Mouse (Mus musculus): Measurements from ENCODE around the gene Xrcc1. TPM values are rescaled to one million over a fixed set of nuclear protein-coding genes. Genes with fewer than 3 reads are reported as not detected.
A peak's percentile ranks its signal among the peaks of the same experiment; 100 is the strongest.

Xrcc1 gene
- polyA plus RNA-seq, 1 experiment from 2014 or later, result 112 TPM

DNA sequence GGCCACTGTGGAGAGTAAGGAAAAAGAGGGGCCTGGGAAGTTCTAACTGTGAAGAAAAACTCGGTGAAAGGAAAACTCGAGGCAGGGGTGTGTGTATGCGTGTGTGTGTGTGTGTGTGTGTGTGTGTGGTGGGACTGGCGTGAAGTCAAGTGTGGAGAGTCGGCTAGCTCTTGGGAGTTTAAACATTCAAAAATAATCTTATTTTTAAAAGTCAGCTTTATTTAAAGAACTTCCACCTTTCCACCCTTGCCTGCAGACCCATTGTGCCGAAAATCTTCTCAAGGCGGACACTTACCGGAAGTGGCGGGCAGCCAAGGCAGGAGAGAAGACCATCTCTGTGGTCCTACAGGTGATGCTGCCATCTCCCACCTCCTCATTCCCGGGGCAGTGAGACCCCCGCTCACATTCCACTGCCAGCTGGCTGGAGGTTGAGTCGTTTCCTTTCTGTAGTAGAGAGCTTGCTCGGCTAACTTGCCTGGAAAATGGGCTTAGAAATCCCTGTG, 1.5 kb downstream of the Xrcc1 start:
- peak overlapping the region; percentile 74 for H3K4me2 ChIP-seq (ENCODE audit: low read depth, low read length)
- H3K9me3 ChIP-seq (ENCODE audit: control insufficient read depth, low read length), result no peaks in the 10 kb centered on the region
- peak overlapping the region; percentile 84 for H3K4me3 ChIP-seq (ENCODE audit: low read length)
- peaks cover 7% of the 10 kb centered on the region for H3K4me1 ChIP-seq (replicated peaks; ENCODE audit: control insufficient read depth, insufficient read depth, low read length)
- ATAC-seq (ENCODE audit: low read depth), result no peak
- H3K27me3 ChIP-seq (ENCODE audit: control insufficient read depth, insufficient read depth, low read depth, low read length), result no peaks in the 10 kb centered on the region
- H3K9ac ChIP-seq (ENCODE audit: low read length), result peak overlapping the region; percentile 87
- H3K27ac ChIP-seq (ENCODE audit: low read length), result no peak overlapping the region
- H3K36me3 ChIP-seq (ENCODE audit: control insufficient read depth, insufficient read depth, low read length), result peaks cover 12% of the 10 kb centered on the region
- WGBS, result 12% methylated on average over 13 of the region's 13 CpGs

DNA sequence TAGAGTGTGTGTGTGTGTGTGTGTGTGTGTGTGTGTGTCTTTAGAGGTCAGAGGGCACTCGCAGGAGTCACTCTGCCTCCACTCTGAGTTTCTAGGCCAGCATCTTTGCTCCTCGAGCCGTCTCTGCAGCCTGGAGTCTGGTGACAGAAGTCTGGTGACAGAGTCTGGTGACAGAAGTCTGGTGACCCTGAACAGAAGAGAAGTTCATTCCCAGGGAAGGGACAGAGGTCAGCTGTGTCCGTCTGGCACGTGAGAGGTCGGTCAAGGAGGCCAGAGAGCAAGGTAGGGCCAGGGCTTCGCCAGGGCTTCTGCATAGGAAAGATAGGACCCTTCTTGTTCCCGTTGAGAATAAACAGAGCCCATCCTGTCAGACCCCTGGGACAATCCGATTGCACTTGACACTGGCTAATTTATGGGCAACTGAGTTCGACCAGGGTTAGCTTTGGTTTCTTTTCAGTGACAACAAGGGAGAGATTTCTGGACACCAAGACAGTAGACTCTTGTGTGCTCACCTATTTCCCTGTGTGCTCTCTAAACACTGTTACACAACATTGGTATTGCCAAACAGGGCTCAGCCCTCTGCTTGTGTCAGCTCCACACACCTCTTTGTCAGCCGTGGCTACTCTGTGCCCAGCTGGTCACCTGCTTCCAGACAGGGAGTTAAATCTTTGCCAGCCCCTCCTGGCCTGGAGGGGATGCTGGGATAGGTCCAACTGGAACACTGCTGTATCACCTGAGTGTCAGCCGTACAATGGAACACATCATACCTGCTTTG, 6.1 kb downstream of the Xrcc1 start:
- no peak overlapping the region for H3K27ac ChIP-seq (ENCODE audit: low read length)
- H3K36me3 ChIP-seq (ENCODE audit: control insufficient read depth, insufficient read depth, low read length), result peaks cover 20% of the 10 kb centered on the region
- no peak overlapping the region for H3K4me2 ChIP-seq (ENCODE audit: low read depth, low read length)
- ATAC-seq (ENCODE audit: low read depth), result no peak
- H3K9ac ChIP-seq (ENCODE audit: low read length), result no peak overlapping the region
- no peaks in the 10 kb centered on the region for H3K27me3 ChIP-seq (ENCODE audit: control insufficient read depth, insufficient read depth, low read depth, low read length)
- no peaks in the 10 kb centered on the region for H3K9me3 ChIP-seq (ENCODE audit: control insufficient read depth, low read length)
- peaks cover 7% of the 10 kb centered on the region for H3K4me1 ChIP-seq (replicated peaks; ENCODE audit: control insufficient read depth, insufficient read depth, low read length)
- WGBS, result 84% methylated on average over 12 of the region's 12 CpGs
- H3K4me3 ChIP-seq (ENCODE audit: low read length), result no peak overlapping the region

DNA sequence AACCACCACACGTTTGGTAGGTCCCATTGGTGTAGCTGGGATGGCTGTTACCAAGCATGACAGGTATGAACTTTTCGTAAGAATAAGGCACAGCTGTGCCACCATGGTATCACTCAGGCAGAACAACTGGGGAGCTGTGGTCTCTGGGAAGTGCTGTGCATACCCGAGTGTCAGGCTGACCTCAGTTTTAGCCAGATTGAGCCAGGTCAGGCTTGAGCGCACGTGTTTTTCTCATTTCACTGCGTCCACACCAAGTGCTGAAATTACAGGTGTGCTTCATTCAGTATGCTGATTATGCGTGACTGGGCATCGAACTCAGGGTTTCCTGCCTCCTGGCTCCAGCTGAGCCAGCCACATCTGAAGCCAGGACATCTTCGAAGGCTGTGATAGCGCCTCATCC, 9.7 kb downstream of the Xrcc1 start:
- Histone ChIP-seq H3K9me3 (ENCODE audit: control insufficient read depth, low read length) (no peaks in the 10 kb centered on the region), H3K4me3 (ENCODE audit: low read length) (no peak overlapping the region), H3K4me2 (ENCODE audit: low read depth, low read length) (no peak overlapping the region), H3K9ac (ENCODE audit: low read length) (no peak overlapping the region), H3K4me1 (replicated peaks; ENCODE audit: control insufficient read depth, insufficient read depth, low read length) (no peaks in the 10 kb centered on the region), H3K27ac (ENCODE audit: low read length) (no peak overlapping the region), H3K27me3 (ENCODE audit: control insufficient read depth, insufficient read depth, low read depth, low read length) (no peaks in the 10 kb centered on the region), H3K36me3 (ENCODE audit: control insufficient read depth, insufficient read depth, low read length) (peaks cover 21% of the 10 kb centered on the region)
- WGBS, result 93% methylated on average over 10 of the region's 10 CpGs
- no peak for ATAC-seq (ENCODE audit: low read depth)

DNA sequence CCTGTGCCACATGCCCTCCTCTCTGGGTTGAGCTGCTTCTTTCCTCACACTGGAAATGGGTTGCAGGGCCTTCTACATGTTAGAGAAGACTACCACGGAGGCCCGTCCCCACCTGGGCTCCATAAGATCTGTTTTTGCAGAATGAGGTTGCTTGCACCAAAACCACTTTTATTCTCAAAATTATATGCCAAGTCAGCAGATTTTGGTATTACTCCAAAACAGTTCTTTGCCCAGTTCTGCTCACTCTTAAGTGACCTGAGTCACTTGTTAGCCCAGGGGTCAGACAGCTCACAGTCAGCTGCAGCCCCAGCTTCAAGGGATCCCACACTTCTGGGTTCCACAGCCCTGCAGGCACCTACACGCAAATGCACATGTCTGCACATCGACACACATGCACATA, 15.4 kb downstream of the Xrcc1 start:
- Histone ChIP-seq H3K9ac (ENCODE audit: low read length) (no peak overlapping the region), H3K4me1 (replicated peaks; ENCODE audit: control insufficient read depth, insufficient read depth, low read length) (no peaks in the 10 kb centered on the region), H3K9me3 (ENCODE audit: control insufficient read depth, low read length) (no peaks in the 10 kb centered on the region), H3K27me3 (ENCODE audit: control insufficient read depth, insufficient read depth, low read depth, low read length) (no peaks in the 10 kb centered on the region), H3K4me2 (ENCODE audit: low read depth, low read length) (no peak overlapping the region), H3K27ac (ENCODE audit: low read length) (no peak overlapping the region), H3K4me3 (ENCODE audit: low read length) (no peak overlapping the region), H3K36me3 (ENCODE audit: control insufficient read depth, insufficient read depth, low read length) (peaks cover 12% of the 10 kb centered on the region)
- ATAC-seq (ENCODE audit: low read depth), result no peak
- WGBS, result 85% methylated on average over 4 of the region's 4 CpGs

DNA sequence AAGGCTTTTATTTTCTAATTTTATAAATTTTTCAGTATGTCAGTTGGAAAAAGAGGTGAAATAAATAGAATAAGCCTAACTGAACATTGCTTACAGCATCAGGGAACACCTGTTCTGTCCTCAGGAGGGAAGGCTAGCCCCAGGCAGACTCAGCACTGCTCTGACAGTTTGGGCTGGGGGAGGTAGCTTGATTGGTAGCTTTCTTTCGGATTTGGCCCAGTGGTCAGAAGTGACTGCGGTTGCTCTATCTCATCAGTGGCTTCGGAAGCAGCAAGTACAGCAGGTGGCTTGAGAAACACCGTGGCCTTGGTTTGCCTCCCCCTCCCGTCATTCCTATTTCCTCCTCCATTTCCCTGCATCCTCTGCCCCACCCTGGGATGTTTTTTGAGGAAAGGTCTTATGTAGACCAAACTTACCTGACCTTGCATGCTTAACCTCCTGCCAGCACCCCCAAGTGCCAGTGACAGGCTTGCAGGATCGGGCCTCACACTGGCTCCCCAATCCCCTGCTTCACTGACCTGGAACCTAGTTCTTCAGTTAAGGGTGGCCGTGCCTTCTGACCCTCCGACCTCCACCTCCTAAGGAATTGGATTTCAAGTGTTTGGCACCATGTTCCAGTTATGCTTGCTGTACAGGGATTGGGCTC, 17.2 kb downstream of the Xrcc1 start:
- peaks cover 24% of the 10 kb centered on the region for H3K36me3 ChIP-seq (ENCODE audit: control insufficient read depth, insufficient read depth, low read length)
- no peaks in the 10 kb centered on the region for H3K27me3 ChIP-seq (ENCODE audit: control insufficient read depth, insufficient read depth, low read depth, low read length)
- 91% methylated on average over 8 of the region's 8 CpGs for WGBS
- H3K9me3 ChIP-seq (ENCODE audit: control insufficient read depth, low read length), result no peaks in the 10 kb centered on the region
- ATAC-seq (ENCODE audit: low read depth), result no peak
- no peak overlapping the region for H3K4me3 ChIP-seq (ENCODE audit: low read length)
- no peak overlapping the region for H3K9ac ChIP-seq (ENCODE audit: low read length)
- H3K4me1 ChIP-seq (replicated peaks; ENCODE audit: control insufficient read depth, insufficient read depth, low read length), result no peaks in the 10 kb centered on the region
- no peak overlapping the region for H3K4me2 ChIP-seq (ENCODE audit: low read depth, low read length)
- no peak overlapping the region for H3K27ac ChIP-seq (ENCODE audit: low read length)

DNA sequence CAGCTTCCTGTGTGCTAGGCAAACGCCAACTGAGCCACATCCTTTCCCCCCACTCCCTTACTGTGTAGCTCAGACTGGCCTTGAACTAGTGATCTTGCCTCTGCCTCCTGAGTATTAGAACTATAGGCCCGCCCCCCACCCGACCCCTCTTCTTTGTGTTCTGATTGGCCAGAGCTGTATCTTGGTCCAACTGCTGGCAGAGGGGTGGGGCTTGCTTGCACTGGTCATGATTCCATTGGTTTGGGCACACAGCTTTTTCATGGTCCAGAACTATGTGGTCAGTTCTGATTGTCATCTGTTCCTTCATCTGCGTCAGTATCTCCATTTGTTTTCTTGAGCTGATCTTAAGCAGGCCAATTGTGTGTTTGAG, 17.7 kb downstream of the Xrcc1 start:
- H3K36me3 ChIP-seq (ENCODE audit: control insufficient read depth, insufficient read depth, low read length), result peaks cover 24% of the 10 kb centered on the region
- H3K9me3 ChIP-seq (ENCODE audit: control insufficient read depth, low read length), result no peaks in the 10 kb centered on the region
- no peak overlapping the region for H3K4me3 ChIP-seq (ENCODE audit: low read length)
- H3K4me2 ChIP-seq (ENCODE audit: low read depth, low read length), result no peak overlapping the region
- H3K27me3 ChIP-seq (ENCODE audit: control insufficient read depth, insufficient read depth, low read depth, low read length), result no peaks in the 10 kb centered on the region
- H3K4me1 ChIP-seq (replicated peaks; ENCODE audit: control insufficient read depth, insufficient read depth, low read length), result no peaks in the 10 kb centered on the region
- no peak overlapping the region for H3K9ac ChIP-seq (ENCODE audit: low read length)
- no peak overlapping the region for H3K27ac ChIP-seq (ENCODE audit: low read length)
- no peak for ATAC-seq (ENCODE audit: low read depth)
- WGBS, result 83% methylated on average over 4 of the region's 4 CpGs

DNA sequence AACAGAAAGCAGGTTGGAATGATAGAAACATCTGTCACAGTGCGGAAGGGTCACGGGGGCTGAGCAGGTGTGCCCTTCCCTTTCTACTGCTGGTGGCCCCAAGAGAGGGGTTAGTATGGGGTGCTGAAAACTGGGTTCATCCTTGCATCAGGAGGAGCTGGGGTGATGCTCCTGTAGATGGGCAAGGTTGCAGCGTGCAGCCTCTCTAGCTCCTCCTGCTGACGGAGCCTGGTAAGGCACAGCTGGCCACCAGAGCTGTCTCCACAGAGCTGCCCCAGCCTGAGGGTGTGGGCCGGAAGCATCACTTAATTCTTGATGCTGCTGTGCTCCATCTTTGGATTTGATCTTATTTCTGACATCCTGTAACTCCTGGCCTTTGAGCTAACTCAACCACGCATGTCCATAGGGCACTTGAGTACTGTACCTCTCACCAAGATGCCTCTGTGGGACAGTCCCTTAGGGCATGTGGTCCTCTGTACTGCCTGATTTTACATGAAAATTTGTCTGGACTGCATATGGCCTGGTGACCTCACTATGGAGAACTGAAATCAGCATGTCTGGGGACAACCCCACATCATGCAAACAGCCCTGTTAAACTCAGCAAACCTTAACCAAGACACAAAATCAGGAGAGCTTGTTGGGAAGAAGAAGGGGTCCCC, 18.6 kb downstream of the Xrcc1 start:
- Histone ChIP-seq H3K4me3 (ENCODE audit: low read length) (no peak overlapping the region), H3K36me3 (ENCODE audit: control insufficient read depth, insufficient read depth, low read length) (peaks cover 24% of the 10 kb centered on the region), H3K27ac (ENCODE audit: low read length) (no peak overlapping the region), H3K9ac (ENCODE audit: low read length) (no peak overlapping the region), H3K27me3 (ENCODE audit: control insufficient read depth, insufficient read depth, low read depth, low read length) (no peaks in the 10 kb centered on the region), H3K4me2 (ENCODE audit: low read depth, low read length) (no peak overlapping the region), H3K4me1 (replicated peaks; ENCODE audit: control insufficient read depth, insufficient read depth, low read length) (no peaks in the 10 kb centered on the region), H3K9me3 (ENCODE audit: control insufficient read depth, low read length) (no peaks in the 10 kb centered on the region)
- 63% methylated on average over 6 of the region's 6 CpGs for WGBS
- peak; percentile 48; the same call in 1 of the 2 replicates for ATAC-seq (ENCODE audit: low read depth)

DNA sequence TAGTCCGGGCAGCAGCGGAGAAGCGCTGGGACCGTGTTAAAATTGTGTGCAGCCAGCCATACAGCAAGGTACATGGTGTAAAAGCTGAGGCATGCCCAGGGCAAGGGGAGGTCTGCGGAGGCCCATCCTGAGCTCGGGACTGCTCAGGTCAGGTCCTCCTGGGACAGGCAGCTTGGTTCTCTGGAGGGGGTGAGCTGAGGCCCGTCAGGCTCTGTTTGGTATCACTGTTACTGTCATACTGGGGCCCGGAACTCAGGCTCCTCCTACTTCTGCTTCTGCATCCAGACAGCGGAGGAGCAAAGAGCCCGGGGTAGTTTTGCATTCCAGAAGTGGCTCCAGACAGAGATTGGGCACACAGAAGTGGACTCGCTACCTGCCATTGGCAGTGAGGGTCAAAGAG, 19.5 kb downstream of the Xrcc1 start:
- Histone ChIP-seq H3K27ac (ENCODE audit: low read length) (no peak overlapping the region), H3K27me3 (ENCODE audit: control insufficient read depth, insufficient read depth, low read depth, low read length) (no peaks in the 10 kb centered on the region), H3K4me3 (ENCODE audit: low read length) (no peak overlapping the region), H3K9ac (ENCODE audit: low read length) (no peak overlapping the region), H3K9me3 (ENCODE audit: control insufficient read depth, low read length) (no peaks in the 10 kb centered on the region), H3K4me1 (replicated peaks; ENCODE audit: control insufficient read depth, insufficient read depth, low read length) (no peaks in the 10 kb centered on the region), H3K36me3 (ENCODE audit: control insufficient read depth, insufficient read depth, low read length) (peaks cover 22% of the 10 kb centered on the region), H3K4me2 (ENCODE audit: low read depth, low read length) (no peak overlapping the region)
- 84% methylated on average over 11 of the region's 11 CpGs for WGBS
- no peak for ATAC-seq (ENCODE audit: low read depth)

DNA sequence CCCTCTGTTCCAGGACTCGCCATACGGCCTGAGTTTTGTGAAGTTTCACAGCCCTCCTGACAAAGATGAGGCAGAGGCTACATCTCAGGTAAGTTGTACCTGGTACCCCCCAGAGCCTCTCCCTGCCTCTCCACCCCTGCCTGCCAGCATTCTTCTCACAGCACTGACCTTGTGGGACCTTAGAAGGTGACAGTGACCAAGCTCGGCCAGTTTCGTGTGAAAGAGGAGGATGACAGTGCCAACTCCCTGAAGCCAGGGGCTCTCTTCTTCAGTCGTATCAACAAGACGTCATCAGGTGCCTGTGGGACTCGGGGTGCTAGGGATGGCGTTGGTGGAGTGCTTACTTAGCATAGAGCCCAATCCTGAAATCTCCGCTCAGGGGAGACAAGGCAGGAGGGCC, 20.1 kb downstream of the Xrcc1 start:
- Histone ChIP-seq H3K4me3 (ENCODE audit: low read length) (no peak overlapping the region), H3K27me3 (ENCODE audit: control insufficient read depth, insufficient read depth, low read depth, low read length) (no peaks in the 10 kb centered on the region), H3K4me2 (ENCODE audit: low read depth, low read length) (no peak overlapping the region), H3K27ac (ENCODE audit: low read length) (no peak overlapping the region), H3K36me3 (ENCODE audit: control insufficient read depth, insufficient read depth, low read length) (peaks cover 22% of the 10 kb centered on the region), H3K9ac (ENCODE audit: low read length) (no peak overlapping the region), H3K4me1 (replicated peaks; ENCODE audit: control insufficient read depth, insufficient read depth, low read length) (no peaks in the 10 kb centered on the region), H3K9me3 (ENCODE audit: control insufficient read depth, low read length) (no peaks in the 10 kb centered on the region)
- WGBS, result 90% methylated on average over 9 of the region's 9 CpGs
- ATAC-seq (ENCODE audit: low read depth), result no peak
